Mouse (Mus musculus) olfactory bulb, adult 2 months (tissue): Measurements from ENCODE around the gene Hs6st3.

ENCODE experiments used
- CTCF ChIP-seq: fragments of 200-500 bp; IDR thresholded peaks from 2 replicates; pipeline ENCODE4 v1.5.1; 2012; ENCODE audit warnings: low read depth, mild to moderate bottlenecking, low read length, moderate library complexity; ENCODE audit not compliant: insufficient read depth
- POLR2A ChIP-seq: fragments of 200-500 bp; IDR thresholded peaks from 2 replicates; pipeline ENCODE4 v1.6.1; 2012; ENCODE audit warnings: mild to moderate bottlenecking, low read depth, low read length, moderate library complexity; ENCODE audit not compliant: insufficient read depth

DNA sequence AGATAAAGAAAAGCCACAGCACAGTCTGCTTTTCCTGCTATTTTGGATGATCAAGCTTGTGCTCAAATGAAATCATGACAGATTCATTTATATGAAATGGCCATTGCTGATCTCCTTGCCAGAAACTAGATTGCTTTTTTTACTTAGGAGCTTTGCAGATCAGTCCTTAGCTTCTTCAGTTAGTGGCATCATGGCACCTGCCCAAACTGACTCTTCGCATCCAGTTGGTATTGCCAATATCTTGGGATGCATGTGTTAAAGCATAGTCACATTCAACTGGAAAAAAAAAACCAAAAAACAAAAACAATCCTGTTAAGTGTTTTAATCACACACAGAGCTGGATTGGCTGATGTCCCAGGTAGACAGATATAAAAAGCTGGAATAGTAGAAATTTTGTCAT is 326.7 kb downstream of the Hs6st3 start:
- TF ChIP-seq CTCF (no peak), POLR2A (no peak)
